Mouse (Mus musculus) intestine, postnatal 0 days (tissue): ENCODE measurements around the gene Mindy4b-ps. TPM values are rescaled to one million over a fixed set of nuclear protein-coding genes. Genes with fewer than 3 reads are reported as not detected.

Experiments
- ATAC-seq: fragments of 200-750 bp; cut with Nextera tagmentation; 2 replicates; pipeline ENCODE4 v1.8.0; 2017; ENCODE audit warnings: mild to moderate bottlenecking, moderate TSS enrichment, moderate library complexity
- H3K27ac ChIP-seq: fragments of 300-500 bp; sonication (generic); 2 replicates; pipeline ENCODE4 v1.5.1; 2014; ENCODE audit warnings: mild to moderate bottlenecking, low read depth, low read length, moderate library complexity
- H3K27me3 ChIP-seq: fragments of 300-500 bp; sonication (generic); replicated peaks from 2 replicates; pipeline ENCODE4 v1.6.1; 2014; ENCODE audit warnings: low read length, mixed read lengths; ENCODE audit not compliant: control insufficient read depth, insufficient read depth
- H3K36me3 ChIP-seq: fragments of 300-500 bp; sonication (generic); 2 replicates; pipeline ENCODE4 v1.6.1; 2014; ENCODE audit warnings: mild to moderate bottlenecking, moderate library complexity; ENCODE audit not compliant: control insufficient read depth, insufficient read depth
- H3K4me1 ChIP-seq: fragments of 300-500 bp; sonication (generic); replicated peaks from 2 replicates; pipeline ENCODE4 v1.6.1; 2014; ENCODE audit warnings: antibody characterized with exemption, low read length, mixed read lengths; ENCODE audit not compliant: control insufficient read depth, insufficient read depth
- H3K4me2 ChIP-seq: fragments of 300-500 bp; sonication (generic); replicated peaks from 2 replicates; pipeline ENCODE4 v1.6.1; 2014; ENCODE audit warnings: low read depth, mild to moderate bottlenecking, moderate library complexity
- H3K4me3 ChIP-seq: fragments of 300-500 bp; sonication (generic); 2 replicates; pipeline ENCODE4 v1.5.1; 2014; ENCODE audit warnings: low read depth, low read length
- H3K9ac ChIP-seq: fragments of 300-500 bp; sonication (generic); 2 replicates; pipeline ENCODE4 v1.6.1; 2014; ENCODE audit warnings: mild to moderate bottlenecking, low read depth, low read length
- H3K9me3 ChIP-seq: fragments of 300-500 bp; sonication (generic); 2 replicates; pipeline ENCODE4 v1.6.1; 2016; ENCODE audit warnings: mixed run types; ENCODE audit not compliant: control insufficient read depth
- CTCF ChIP-seq: sonication (generic); IDR thresholded peaks from 2 replicates; pipeline ENCODE4 v1.5.1; 2016; ENCODE audit warnings: low read depth, mild to moderate bottlenecking, control low read depth, antibody characterized with exemption, moderate library complexity
- WGBS: fragments of 180-500 bp; shearing (Covaris S2); extraction: QIAGEN DNeasy Blood & Tissue Kit; methylation state at CpG from one replicate; pipeline ENCODE4 v1.1.7; 2014; 5-methylcytosine and 5-hydroxymethylcytosine counted together
- polyA plus RNA-seq: library from polyadenylated mRNA; unstranded; fragments of >200 nt; fragmentation: Nextera tagmentation; extraction: Ambion mirVana; gene quantifications from 2 replicates; pipeline ENCODE4 v1.2.1, GENCODE M21; 2015

Gene Mindy4b-ps
- polyA plus RNA-seq, 1 experiment from 2014 or later: not detected

DNA sequence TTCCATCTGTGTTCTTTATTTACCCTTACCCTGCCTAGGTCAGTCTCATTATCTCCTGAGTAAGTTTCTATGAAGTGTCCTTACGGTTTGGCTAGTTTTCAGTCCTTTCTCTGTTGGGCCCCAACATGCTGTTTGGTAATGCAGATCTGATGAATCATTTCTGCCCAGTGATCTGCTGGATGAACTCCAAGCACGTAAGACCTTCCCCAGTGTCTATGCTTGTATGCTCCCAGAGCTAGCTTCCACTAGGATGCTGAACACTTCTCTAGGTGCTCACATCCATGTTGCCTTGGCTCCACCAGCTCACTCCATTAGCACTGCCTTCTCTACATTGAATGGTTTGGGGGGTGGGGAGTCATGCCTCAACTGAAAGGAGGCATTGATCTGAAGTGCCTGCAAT lies 10.8 kb upstream of the Mindy4b-ps start:
- no peak overlapping the region for H3K9ac ChIP-seq
- no peak overlapping the region for H3K27ac ChIP-seq
- H3K9me3 ChIP-seq: no peaks in the 10 kb centered on the region
- no peaks in the 10 kb centered on the region for H3K27me3 ChIP-seq
- no peaks in the 10 kb centered on the region for H3K36me3 ChIP-seq
- no peak for TF ChIP-seq CTCF
- WGBS: 73% methylated on average over 2 of the region's 2 CpGs
- no peaks in the 10 kb centered on the region; the same call in 1 of the 2 replicates for H3K4me1 ChIP-seq
- H3K4me2 ChIP-seq: no peak overlapping the region
- no peak for ATAC-seq
- H3K4me3 ChIP-seq: no peak overlapping the region

DNA sequence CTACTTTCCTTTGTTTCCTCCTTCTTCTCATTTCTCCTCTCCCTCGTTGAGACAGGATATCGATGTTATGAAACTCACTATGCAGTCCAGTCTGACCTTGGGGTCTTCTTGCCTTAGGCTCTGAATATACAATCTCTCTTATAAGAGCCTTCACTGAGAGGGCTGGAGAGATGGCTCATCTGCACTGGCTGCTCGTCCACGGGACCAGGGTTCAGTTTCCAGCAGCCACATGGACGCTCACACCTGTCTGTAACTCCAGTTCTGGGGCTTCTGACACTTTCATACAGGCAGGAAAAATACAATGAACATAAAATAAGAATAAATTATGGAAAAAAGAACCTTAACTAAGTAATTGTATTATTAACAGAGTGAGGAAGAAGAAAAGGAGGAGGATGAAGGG lies 9.5 kb upstream of the Mindy4b-ps start:
- Histone ChIP-seq H3K36me3 (no peaks in the 10 kb centered on the region), H3K4me3 (no peak overlapping the region), H3K9me3 (no peaks in the 10 kb centered on the region), H3K4me2 (no peak overlapping the region), H3K27ac (no peak overlapping the region), H3K9ac (no peak overlapping the region), H3K4me1 (no peaks in the 10 kb centered on the region; the same call in 1 of the 2 replicates), H3K27me3 (no peaks in the 10 kb centered on the region)
- no peak for ATAC-seq
- no peak for TF ChIP-seq CTCF
- 80% methylated on average over 5 of the region's 5 CpGs for WGBS

DNA sequence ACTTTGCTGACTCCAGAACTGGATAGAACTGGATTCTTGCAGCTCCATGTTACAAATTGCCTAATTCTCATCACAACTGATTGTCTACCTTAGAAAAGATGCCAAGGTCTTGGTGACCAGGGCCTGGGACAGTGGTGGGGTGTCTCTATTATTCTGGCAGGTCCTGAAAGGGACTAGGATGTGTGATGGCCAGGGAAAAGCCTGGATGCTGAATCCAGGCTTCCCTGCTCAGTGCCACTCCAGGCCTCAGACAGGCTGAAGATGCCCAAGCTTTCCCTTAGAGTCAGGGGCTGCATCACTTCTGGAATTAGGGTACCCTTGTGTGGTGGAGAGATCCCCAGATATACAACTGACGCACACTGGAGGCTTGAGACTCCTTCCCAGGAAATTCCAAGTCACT lies 7.8 kb upstream of the Mindy4b-ps start:
- Histone ChIP-seq H3K9me3 (no peaks in the 10 kb centered on the region), H3K4me2 (no peak overlapping the region), H3K9ac (no peak overlapping the region), H3K27me3 (no peaks in the 10 kb centered on the region), H3K27ac (no peak overlapping the region), H3K4me1 (no peaks in the 10 kb centered on the region; the same call in 1 of the 2 replicates), H3K36me3 (no peaks in the 10 kb centered on the region), H3K4me3 (no peak overlapping the region)
- no peak for TF ChIP-seq CTCF
- WGBS: 85% methylated on average over 1 of the region's 1 CpGs
- no peak for ATAC-seq

DNA sequence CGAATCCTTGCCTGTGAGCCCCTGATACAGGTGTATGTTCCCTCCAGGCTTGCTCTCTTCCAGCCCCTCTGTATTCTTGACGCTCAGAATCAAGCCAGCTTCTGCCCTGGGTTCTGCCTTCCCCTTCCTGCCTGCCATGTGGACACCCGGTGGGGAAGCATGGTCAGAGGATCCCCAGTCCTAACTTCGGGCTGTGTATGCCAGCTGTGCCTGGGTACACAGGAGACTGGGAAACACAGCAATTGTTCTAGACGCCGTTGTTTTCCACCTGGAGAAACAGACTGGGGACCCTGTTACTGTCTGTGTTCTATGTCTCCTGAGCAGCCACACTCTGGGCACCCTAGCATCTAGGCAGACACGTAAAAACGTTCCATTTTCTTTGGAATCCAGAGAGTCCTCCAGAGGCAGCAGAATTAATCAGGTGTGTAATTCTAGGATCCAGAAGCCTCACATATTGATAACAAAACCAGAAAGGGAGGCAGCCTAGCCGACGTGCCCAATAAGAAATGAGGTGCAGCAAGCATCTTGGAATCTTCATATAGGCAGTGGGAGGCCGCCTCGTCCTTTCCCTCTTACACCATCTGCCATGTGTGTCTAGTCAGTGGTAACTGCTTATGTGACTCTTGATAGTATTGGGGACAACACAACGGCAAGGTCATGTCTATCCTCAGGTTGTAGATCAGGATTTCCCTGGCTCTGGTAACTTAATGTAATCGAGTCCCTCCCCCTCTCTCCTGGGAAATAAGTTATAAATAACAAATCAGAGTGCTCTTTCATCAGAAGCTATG lies 6.4 kb upstream of the Mindy4b-ps start:
- Histone ChIP-seq H3K27ac (no peak overlapping the region), H3K9ac (no peak overlapping the region), H3K4me3 (no peak overlapping the region), H3K4me2 (no peak overlapping the region), H3K27me3 (no peaks in the 10 kb centered on the region), H3K9me3 (no peaks in the 10 kb centered on the region), H3K36me3 (no peaks in the 10 kb centered on the region), H3K4me1 (no peaks in the 10 kb centered on the region; the same call in 1 of the 2 replicates)
- ATAC-seq: no peak
- WGBS: 84% methylated on average over 14 of the region's 14 CpGs
- no peak for TF ChIP-seq CTCF

DNA sequence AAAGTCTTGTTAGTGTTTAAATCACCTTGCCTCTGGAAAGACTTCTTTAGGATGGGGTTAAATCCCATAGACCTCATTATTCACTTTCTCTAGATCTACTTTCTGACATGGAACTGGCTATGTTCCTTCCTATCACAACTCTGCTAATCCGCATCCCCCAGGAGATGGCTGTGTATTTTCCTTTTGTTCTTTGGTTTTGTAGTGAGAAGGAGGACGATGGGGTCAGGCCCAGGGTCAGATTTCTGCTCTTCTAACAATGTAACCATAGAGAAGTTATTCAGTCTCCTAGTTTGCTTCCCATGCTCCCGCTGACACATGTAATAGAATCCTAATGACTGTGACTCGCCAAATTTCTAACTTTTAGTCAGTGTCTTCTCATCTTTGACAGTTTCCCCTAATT lies 4.2 kb upstream of the Mindy4b-ps start:
- Histone ChIP-seq H3K4me3 (no peak overlapping the region), H3K4me2 (no peak overlapping the region), H3K36me3 (no peaks in the 10 kb centered on the region), H3K4me1 (no peaks in the 10 kb centered on the region), H3K27ac (no peak overlapping the region), H3K27me3 (no peaks in the 10 kb centered on the region), H3K9me3 (no peaks in the 10 kb centered on the region), H3K9ac (no peak overlapping the region)
- 63% methylated on average over 4 of the region's 4 CpGs for WGBS
- ATAC-seq: no peak
- no peak for TF ChIP-seq CTCF

DNA sequence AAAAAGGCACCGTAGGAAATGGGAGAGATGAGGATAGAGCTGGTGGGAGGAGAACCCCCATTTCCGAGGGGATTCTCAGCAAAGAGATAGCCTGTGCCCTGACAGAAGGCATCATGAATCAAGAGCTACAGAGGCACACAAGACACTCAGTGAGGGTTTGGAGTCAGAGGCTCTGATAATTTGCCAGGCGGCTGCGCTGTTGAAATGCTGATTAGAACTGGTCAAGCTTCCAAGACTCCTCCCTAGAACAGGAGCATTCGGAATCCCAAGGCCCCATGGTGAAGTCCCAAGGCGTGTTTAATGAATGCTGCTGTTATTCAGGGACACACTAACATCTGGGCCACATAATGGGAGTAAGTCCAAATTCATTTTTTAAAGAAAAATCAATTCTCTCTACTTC lies 4.8 kb downstream of the Mindy4b-ps start:
- H3K27ac ChIP-seq: no peak overlapping the region
- H3K4me1 ChIP-seq: no peaks in the 10 kb centered on the region
- no peak for ATAC-seq
- H3K36me3 ChIP-seq: no peaks in the 10 kb centered on the region
- WGBS: 72% methylated on average over 6 of the region's 6 CpGs
- H3K9ac ChIP-seq: no peak overlapping the region
- H3K27me3 ChIP-seq: no peaks in the 10 kb centered on the region
- H3K4me3 ChIP-seq: no peak overlapping the region
- no peaks in the 10 kb centered on the region for H3K9me3 ChIP-seq
- no peak for TF ChIP-seq CTCF
- no peak overlapping the region for H3K4me2 ChIP-seq
